Mouse (Mus musculus) monocyte, adult 5-6 weeks (primary cell): ENCODE measurements around the gene Slc25a30. TPM values are rescaled to one million over a fixed set of nuclear protein-coding genes. Genes with fewer than 3 reads are reported as not detected.
"Not testable (repeated sequence)": the region's sequence is repeated elsewhere in the genome, so short reads cannot be mapped to it uniquely, and the experiment has no call there.

Experiments
- ATAC-seq: fragments of 153-309, 156-312 bp; replicated peaks from 2 replicates; pipeline ENCODE4 v1.8.0; 2017; ENCODE audit warnings: mild to moderate bottlenecking; ENCODE audit not compliant: low TSS enrichment, insufficient number of reproducible peaks, severe bottlenecking, poor library complexity, low FRiP score
- total RNA-seq: library from RNA; stranded (forward); fragments of 200-1000, 200-491, 200-594 nt; gene quantifications from 3 replicates; pipeline ENCODE4 v1.2.3, GENCODE M21; 2017

Gene Slc25a30
- total RNA-seq, 1 experiment from 2014 or later = 22.8 TPM

DNA sequence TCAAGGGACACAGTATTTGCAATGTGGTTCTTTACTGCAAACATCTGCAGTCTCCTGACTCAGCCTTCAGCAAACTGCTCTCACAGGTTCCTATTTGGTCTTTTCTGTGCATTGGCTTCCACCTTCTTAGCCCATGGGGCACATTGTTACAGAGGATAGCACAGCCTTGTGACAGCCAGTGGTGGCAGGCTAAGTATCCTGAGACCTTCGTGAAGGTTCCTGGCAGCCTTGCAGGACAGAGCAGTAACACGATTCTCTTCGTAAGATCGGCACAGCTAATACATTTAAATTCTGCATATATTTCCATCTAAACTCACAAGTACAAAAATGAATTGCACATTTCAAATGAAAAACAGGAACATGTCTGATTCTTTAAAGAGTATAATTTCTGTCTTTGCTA, 9.1 kb upstream of the Slc25a30 start:
- ATAC-seq = no peak

DNA sequence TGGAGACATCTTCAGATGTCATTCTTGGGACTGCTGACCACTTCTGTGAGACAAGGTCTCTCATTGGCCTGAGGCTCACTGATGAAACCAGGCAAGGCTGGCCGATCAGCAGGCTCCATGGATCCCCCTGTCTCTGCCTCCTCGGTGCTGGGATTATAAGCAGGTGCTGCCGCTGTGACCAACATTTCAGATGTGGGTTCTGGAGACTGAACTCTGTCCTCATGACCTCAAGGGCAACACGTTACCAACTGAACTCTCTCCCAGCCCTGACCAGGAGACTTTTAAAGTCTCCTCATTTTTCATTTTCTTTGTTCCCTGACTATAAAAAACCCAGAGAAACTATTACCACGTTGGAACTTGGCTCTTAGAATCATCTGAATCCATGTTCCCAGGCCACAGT, 7.9 kb upstream of the Slc25a30 start:
- ATAC-seq = no peak

DNA sequence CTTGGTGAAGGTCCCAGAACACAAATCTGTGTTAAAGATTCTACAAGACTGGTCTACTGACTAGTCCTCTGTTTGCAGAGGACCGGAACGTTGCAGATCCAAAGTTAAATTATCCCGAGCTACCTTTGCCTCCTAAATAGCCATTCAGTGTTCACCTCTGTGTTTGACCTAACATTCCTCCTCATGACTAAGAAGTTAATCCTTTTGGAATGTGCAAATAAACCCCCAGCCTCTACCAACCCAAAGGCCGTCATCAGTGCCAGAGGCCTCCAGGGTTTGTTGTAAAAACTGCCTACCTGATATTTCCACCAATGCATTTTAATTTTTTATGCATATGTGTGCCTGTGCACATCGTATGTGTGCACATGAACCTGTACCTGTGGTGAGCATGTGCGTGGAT, 7.5 kb upstream of the Slc25a30 start:
- ATAC-seq = no peak

DNA sequence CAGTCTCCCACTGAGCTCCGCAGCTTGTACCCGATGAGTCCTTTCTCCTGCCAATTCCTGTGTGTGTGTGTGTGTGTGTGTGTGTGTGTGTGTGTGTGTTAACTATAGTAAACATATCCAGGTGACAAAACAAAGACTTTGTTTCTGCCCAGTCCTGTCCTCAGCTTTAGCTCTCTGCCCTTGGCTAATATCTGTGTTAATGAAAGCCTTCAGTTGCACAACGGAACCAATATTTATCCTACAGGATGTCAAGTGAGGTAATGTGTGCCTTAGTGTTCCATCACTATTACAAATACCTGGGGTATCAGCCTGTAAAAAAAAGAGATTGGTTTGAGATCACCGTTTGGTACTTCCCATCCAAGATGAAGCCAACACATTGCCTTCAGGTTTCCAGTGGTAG, 6.3 kb upstream of the Slc25a30 start:
- no peak for ATAC-seq

DNA sequence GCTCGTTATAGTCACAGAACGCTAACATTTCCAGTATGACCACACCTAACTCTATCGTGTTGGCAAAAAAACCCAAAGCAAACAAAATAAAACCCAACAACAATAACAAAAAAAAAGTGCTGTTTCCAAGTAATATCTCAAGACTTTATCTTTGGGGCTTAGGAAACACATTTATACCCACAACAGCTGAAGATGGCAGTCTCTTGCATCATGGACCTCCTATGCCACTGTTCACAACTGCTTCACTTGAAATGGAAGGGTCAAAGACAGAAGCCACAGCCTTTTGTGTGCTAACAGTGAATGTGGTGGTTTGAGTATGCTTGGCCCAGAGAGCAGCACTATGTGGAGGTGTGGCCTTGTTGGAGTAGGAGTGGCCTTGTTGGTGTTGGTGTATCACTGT, 4.5 kb upstream of the Slc25a30 start:
- ATAC-seq = no peak

DNA sequence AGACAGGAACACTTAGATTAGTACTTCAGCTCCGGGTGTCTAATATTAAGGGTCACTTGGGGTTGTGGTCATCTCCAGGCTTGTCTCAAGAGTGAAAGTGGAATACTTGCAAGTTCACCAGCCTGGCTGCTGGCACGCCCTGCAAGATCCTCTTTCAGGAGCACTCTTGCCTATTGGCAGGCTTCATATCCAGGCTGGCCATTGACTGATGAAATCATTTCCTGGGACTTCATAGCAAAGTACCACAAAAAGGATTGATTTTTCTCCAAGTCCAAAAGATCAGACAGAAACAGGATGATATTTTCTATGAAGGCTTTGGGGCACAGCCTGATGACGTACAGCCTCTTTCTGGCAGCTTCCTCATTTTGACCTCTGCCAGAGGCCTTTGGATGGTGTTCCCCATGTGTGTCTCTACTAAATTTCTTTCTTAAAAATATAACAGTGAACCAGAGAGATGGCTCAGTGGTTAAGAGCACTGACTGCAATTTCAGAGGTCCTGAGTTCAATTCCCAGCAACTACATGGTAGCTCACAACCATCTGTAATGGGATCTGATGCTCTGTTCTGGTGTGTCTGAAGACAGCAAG, 3.7 kb upstream of the Slc25a30 start:
- ATAC-seq = peak; percentile 44

DNA sequence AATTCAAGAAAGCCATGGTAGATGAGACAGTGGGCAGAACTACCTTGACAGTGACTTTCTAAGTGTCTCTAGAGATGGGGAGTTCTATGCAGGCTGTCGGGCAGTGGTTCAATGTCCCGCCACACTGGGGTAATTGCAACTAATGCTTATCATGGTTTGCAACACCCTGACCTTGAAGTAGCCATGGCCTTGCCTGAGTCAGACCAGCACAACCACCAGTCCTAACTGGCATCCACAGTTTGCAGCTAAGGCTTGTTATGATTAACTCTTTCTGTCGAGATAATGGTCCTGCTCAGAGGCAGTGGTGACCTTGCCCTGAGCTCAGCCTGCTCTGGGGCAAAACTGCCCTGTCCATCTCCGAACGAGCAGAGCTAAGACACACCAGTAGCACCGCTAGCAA, 2.5 kb upstream of the Slc25a30 start:
- ATAC-seq = no peak

DNA sequence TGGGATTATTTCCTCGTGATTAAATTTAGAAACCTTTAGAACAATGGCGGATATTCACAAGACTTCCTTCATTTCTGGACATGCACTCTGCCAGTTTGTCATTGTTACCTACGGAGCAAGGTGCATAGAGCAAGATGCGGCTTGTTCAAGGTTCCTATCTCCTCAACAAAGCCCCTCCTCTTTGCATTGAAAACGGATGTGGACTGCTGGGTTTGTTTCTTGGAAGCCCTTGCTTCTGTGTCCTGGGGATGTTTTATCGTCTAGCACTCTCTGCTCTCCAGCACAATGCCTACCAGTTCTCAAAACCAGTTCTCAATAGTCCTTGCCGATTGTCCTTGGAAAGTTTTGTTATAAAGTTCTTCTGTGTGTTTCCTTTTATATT, 948 bp upstream of the Slc25a30 start:
- no peak for ATAC-seq

DNA sequence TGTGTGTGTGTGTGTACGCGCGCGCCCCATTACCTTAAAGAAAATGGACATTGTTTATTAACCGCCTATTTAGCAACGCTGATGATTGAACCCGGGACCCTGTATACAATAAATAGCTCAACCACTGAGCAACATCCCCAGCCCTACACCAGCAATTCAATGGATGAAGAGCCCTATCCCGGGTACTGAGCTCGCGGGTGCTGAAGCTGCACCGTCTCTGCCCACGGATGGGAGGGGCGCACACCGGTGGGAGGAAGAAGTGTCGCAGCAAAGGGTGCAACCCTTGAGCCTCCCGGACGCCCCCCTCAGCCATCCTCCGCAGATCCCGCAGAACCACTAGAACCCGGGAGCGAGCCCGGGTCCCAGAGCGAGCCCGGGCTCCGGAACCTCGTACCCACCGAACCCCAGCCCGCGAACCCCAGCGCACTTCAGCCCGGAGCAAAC, 391 bp downstream of the Slc25a30 start:
- ATAC-seq = no peak

DNA sequence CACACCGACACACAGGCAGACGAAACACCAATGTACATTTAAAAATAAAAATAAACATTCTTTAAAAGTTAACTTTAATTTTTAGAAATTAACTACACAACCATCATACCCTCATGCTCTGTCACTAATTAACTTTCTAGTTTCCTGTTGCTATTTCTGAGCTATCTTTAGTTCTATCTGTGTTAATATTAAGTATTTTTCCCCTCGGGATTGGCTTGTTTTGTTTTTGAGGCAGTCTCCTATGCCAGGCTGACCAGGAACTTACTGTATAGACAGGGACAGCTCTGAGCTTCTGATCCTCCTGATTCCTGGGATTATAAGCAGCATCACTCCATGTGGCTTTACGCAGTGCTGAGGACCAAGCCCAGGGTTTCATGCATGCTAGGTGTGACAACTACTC, 6.9 kb downstream of the Slc25a30 start:
- no peak for ATAC-seq

DNA sequence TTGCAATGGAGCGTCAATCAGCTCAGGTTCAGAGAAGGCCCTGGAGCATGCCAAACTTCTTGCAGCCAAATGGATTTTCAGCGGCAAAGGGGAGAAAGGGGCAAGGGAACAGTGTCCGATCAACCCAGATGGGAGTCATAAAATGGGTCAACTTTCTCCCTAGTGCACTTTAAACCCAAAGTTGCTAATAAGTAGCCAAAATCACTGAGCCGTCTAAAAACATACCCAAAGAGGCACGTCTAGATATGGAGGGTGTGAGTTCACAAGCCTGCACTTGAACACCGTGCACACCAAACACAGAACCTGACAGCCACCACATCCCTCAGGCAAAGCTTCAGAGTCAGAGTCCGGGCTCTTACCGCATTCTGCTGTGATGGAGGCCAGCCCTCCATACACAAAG, 10.2 kb downstream of the Slc25a30 start:
- no peak for ATAC-seq

DNA sequence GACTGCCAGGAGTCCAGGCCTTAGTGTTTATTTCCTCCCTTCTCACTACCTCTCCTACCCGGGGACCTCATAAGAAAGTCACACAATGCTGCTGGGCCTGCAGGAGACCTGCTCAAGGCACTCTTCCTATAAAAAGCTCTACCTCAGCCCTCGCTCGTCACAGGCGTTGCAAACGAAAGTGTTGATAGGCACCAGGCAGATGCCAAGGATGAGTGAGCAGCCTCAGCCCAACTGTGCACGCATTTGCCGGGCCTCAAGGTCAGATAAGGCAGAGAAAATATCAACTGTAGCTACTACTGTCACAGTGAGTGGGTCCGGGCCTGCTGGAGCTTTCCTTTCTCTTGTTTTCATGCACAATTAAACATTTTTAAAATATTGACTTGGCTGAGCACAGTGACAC, 13.4 kb downstream of the Slc25a30 start:
- ATAC-seq = no peak

DNA sequence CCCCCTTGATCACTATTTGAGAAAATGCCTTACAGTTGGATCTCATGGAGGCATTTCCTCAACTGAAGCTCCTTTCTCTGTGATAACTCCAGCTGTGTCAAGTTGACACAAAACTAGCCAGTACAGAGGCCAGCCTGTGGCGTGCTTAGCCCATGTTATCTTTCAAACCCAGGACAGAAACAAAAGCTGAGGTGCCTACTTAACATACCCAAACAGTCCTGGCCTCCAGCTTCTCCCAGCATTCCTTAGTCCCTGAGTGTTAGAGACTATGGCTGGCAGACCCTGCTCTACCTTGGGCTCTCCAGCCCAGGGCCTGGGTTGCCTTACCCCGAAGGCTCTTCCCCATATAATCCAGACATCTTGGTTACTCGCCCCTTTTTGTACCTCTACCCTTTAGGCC, 14.4 kb downstream of the Slc25a30 start:
- ATAC-seq = not testable (repeated sequence)

DNA sequence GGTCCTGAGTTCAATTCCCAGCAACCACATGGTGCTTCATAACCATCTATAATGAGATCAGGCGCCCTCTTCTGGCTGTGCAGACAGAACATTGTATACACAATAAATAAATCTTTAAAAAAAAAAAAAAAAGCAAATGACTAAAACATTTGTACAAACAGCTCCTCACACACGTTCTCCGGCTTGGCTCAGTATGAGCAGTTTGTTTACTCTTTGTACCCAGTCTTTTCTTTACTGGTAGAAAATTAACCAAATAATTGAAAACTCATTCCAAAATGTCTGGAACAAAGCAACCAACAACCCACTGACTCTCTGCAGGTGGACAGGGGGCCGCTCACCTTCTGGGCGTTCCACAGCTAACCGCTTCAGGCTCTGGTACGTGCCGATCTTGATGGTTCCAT, 15.7 kb downstream of the Slc25a30 start:
- no peak for ATAC-seq

DNA sequence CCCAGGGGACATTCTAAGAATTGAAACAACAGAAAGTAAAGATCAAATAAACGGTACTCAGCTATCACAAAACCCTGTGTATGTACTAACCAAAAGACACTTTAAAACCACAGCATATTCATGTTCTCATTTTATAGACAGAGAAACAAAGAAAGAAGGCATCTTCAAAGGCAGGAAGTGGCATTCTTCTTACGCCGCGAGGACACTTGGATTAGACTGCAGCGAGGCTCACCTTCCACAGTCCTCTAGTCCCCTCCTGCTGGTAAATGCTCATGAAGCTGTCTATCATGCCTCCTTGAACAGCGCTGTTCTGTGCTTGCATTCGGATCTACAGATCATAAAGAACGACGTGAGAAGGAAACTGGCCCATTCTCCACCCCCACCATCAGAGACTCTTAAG, 17.5 kb downstream of the Slc25a30 start:
- no peak for ATAC-seq

DNA sequence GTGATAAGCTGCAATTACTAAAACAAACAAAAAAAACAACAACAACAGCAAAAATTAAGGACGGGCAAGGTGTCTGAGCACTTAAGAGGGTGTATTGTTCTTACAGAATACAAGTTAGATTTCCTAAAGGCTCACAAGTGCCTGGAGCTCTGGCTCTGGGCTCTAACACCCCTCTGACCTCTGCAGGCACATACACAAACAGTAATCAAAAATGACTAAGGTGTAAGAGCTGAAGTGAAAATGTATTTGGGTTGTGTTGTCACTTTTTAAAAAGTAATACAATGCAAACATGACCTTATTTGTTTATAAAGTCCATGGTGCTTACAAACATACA, 18.6 kb downstream of the Slc25a30 start:
- ATAC-seq = no peak

DNA sequence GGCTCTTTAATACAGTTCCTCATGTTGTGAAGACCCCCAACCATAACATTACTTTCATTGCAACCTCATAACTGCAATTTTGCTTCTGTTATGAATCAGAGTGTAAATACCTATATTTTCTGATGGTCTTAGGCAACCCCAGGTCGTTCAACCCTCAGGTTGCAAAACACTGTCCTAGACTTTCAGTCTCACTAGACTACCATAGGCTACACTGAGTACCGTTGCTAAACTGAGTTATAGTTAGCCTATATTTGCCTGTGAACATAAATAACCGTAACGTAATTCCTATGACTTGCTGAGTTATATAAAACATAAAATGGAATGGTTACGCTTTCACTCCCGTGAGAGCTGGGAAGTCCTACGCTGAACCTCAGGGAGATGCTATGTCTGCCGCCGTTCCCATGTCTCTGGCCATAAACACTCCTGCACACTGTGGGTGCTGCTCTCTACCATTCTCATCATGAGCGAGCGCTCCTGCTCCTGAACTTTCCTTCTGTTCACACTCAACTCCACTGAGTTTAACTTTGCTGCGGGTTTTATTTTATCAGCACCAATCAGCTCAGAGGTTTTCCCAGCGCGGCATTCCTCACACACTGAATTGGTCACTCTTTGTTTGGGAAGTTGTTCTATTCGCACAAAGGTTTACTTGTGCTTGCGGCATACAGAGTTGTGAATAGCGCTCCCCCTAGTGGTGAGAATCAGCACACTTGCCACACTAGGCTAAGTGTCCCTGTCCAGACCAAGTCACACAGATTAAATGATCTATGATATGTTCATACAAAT, 19.2 kb downstream of the Slc25a30 start:
- peak; percentile 86 for ATAC-seq

DNA sequence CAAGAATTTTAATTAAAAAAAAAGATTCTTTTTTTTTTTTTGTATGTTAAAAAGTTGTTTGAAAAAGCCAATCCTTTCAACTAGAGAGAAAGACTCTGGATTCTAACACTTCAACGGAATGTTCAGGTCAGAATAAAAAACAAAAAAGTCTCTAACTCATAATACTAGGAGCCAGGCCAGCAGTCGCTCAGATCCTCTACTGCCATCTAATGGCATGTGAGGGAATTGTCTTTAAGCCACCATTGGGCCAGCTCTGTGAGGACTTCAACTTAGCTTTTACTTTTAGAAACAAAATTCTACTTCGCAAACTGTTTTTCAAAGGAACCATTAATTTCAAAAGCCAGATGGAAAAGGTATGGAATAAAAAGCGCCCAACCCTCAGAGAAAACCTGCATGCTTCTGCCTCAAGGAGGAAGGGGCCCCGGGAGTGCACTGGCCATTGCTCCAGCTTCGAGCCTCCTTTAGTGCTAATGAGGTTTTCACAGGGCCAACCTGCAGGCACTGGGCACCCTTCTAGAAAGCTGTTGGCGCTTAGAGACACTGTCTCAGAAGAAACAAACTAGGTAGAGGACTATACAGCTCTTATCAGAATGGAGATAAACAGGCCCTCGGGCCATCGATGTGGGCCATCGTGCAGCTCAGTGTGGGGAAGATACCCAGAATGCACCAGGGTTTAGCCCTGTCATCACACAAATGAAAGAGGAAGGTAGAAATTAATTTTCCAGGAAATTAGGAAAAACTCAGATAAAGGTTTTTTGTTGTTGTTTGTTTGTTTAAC, 25.6 kb downstream of the Slc25a30 start:
- ATAC-seq = peak; percentile 69; the same call in 1 of the 2 replicates

DNA sequence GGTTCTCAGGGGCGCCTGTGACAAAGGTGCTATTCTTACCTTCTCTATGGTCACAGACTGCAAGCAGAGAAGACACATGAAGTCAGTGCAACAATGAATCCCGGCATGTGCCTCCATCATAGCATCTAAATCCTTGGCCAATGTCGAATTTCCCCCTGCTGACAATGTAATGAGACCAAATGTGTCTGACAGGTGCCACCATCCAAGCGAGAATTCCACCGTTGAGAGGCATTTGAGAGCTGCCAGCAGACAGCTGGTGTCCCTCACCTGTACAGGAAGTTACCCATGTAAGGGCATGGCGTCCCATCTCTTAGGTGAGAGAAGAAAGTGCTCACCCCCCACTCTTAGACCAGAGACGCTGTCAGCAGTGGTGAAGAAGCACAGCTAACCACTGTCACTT, 28.4 kb downstream of the Slc25a30 start:
- no peak for ATAC-seq

DNA sequence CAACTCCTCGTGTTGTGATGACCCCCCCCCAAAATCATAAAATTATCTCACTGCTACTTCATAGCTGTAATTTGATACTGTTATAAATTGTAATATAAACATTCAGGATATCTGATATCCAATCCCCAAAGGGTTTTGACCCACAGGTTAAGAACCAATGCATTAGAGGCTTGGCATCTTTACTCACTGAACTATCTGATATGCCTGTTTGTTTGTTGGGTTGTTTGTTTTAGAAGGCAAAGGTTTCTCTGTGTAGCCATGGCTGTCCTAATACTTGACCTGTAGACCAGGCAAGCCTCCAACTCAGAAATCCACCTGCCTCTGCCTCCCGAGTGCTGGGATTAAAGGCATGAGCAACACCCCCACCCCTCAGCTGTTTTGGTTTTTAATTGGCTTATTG, 29.0 kb downstream of the Slc25a30 start:
- ATAC-seq = no peak
